Mouse (Mus musculus) ovary, postnatal 36 days (tissue): ENCODE measurements around the gene Prl8a9.

Experiments used
- DNase-seq: peaks from one replicate; pipeline ENCODE4 v3.0.0; 2022; ENCODE audit warnings: low spot score, mixed read lengths

Gene Prl8a9

DNA sequence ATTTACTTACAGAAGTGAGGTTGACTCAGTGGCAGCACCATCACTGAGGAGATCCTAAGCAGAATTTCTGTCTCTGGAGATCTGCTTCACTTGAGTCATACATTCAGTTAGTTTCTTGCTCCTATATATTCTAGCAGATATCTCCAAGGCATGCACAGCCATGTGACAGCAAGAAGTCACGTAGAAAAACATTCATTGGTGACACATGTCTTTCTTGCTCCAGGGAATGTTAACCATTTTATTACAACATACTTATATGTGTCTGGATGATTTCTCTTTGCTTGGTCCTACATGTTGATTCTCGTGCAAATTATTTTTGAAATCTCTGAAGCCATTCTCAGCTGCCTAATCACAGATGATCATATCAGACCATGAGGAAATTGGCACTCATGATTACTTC lies at the start of gene Prl8a9:
TSS of gene Prl8a9 (minus strand) at position 101 of the 400 bp plus-strand sequence.
- DNase-seq = no peak

DNA sequence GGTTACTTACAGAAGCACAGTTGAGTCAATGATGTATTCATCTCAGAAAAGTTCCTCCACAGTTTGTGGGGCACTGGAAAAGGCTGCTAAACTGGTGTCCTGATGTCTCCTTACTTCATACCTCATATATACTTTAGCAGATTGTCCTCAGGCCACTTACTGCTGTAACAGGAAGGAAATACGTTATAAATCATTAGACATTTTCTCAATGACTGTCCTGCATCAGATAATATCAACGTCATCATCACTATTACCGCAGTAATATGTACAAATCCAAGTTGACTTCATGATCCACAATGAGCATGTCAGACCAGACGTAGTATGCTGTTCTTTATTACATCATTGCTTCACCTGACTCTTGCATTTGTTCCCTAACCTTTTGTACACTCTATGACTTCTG lies 46.1 kb upstream of the Prl8a9 start, which contains the start of gene Prl7b1:
TSS of gene Prl7b1 (minus strand) at position 101 of the 400 bp plus-strand sequence.
- DNase-seq = no peak

DNA sequence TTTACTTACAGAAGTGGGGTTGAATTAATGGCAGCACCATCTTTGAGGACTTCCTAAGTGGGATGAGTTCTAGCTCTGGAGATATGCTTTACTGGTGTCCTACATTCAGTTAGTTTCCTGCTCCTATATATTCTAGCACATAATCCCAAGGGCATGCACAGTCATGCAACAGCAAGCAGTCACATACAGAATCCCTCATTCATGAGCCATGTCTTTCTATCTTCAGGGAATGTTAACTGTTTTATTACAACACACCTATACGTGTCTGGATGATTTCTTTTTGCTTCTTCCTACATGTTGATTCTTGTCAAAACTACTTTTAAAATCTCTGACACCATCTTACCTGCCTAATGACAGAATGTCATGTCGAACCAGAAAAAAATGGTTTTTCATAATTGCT lies 17.7 kb upstream of the Prl8a9 start, which contains the start of gene Prl8a1:
TSS of gene Prl8a1 (minus strand) at position 101 of the 400 bp plus-strand sequence.
- DNase-seq = no peak

DNA sequence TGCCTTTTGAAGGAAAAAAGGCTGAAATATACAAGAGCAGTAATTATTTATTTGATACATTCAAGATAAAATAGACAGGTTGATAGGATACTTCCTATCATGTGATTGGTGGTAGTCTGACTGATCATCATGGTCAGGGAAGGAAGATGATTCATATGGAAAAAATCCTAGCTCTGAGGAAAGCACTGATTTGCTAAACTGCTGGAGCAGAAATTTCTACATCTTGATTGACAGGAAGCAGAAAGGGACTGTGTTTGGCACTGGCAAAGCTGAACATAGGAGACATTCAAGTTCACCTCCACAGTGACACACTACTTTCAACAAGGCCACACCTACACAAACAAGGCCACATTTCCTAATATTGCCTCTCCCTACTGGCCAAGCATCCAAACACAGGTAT lies 11.1 kb downstream of the Prl8a9 start:
- no peak for DNase-seq

DNA sequence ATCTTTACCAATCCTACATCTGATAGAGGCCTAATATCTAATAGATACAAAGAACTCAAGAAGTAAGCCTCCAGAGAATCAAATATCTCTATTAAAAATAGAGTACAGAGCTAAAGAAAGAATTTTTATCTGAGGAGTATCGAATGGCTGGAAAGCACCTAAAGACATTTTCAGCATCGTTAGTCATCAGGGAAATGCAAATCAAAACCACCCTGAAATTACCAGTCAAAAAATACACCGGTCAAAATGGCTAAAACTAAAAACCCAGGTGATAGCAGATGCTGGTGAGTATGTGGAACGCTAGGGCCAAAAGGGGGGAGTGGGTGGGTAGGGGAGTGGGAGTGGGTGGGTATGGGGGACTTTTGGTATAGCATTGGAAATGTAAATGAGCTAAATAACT lies 41.2 kb downstream of the Prl8a9 start:
- DNase-seq = no peak

DNA sequence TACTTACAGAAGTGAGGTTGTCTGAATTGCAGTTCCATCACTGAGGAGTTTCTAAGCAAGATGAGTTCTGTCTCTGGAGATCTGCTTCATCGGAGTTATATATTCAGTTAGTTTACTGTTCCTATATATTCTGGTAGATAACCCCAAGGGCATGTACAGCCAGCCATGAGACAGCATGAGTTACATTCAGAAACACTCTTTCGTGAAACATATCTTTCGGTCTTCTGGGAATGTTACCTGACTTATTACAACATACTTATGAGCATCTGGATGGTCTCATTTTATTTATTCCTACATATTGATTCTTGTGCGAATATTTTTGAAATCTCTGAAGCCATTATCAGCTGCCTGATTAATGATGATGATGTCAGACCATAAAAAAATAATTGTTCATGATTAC lies 51.3 kb downstream of the Prl8a9 start, which contains the start of gene Prl8a8:
TSS of gene Prl8a8 (minus strand) at position 101 of the 400 bp plus-strand sequence.
- DNase-seq = no peak
